Mouse (Mus musculus) hematopoietic stem cell, adult 5-6 weeks (primary cell): Measurements from ENCODE around the gene Mapkap1. TPM values are rescaled to one million over a fixed set of nuclear protein-coding genes. Genes with fewer than 3 reads are reported as not detected.

Source experiments
- ATAC-seq, 2 experiments: fragments of 125-278 bp in 1 of 2; replicated peaks in 1 of 2; 2 replicates each; pipeline ENCODE4 v1.8.0; 2016 to 2017; ENCODE audit warnings: inconsistent platforms in 2 of 2, mild to moderate bottlenecking in 2 of 2, moderate number of reproducible peaks in 2 of 2, low read depth in 1 of 2, moderate TSS enrichment in 1 of 2; ENCODE audit not compliant: low FRiP score in 2 of 2, poor library complexity in 2 of 2, severe bottlenecking in 2 of 2, insufficient read depth in 1 of 2, low TSS enrichment in 1 of 2
- total RNA-seq: library from RNA; stranded (forward); fragments of 172-1452, 232-1000 nt; gene quantifications from 2 replicates; pipeline ENCODE4 v1.2.3, GENCODE M21; 2017

Gene Mapkap1
- total RNA-seq, 1 experiment from 2014 or later: 59.8 TPM

- ATAC-seq: no peak
These were observed 228.9 kb downstream of the Mapkap1 start for GRCm38 (mm10) chr2:34635249-34636165.

- peak; percentile 76 to 81 for ATAC-seq
These were observed 232.5 kb downstream of the Mapkap1 start for GRCm38 (mm10) chr2:34638955-34639650.

DNA sequence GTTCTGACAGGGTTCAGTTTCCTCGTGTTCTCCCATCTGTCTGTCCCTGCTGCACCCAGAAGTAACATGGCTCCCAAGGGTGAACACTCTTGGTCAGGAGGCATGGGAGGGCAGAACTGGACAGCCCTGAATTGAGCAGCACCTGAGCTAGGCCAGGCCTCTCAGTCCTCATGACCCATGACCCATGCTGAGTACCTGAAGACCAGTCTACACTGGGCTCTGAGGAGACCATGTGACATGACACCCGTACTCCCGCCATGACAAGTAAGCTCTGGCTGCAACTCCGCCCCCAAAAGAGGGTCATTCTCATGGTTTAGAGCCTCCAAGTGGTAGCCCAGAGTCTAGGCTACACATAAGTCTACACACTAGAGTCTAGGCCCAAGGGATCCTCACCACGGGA lies 233.2 kb downstream of the Mapkap1 start:
- no peak for ATAC-seq

- ATAC-seq: no peak
These were observed 235.8 kb downstream of the Mapkap1 start for GRCm38 (mm10) chr2:34642351-34642750.

GRCm38 (mm10) chr2:34644571-34645526 lies 238.3 kb downstream of the Mapkap1 start:
- ATAC-seq: peak; percentile 51 to 59; a peak in 3 of 4 replicates

DNA sequence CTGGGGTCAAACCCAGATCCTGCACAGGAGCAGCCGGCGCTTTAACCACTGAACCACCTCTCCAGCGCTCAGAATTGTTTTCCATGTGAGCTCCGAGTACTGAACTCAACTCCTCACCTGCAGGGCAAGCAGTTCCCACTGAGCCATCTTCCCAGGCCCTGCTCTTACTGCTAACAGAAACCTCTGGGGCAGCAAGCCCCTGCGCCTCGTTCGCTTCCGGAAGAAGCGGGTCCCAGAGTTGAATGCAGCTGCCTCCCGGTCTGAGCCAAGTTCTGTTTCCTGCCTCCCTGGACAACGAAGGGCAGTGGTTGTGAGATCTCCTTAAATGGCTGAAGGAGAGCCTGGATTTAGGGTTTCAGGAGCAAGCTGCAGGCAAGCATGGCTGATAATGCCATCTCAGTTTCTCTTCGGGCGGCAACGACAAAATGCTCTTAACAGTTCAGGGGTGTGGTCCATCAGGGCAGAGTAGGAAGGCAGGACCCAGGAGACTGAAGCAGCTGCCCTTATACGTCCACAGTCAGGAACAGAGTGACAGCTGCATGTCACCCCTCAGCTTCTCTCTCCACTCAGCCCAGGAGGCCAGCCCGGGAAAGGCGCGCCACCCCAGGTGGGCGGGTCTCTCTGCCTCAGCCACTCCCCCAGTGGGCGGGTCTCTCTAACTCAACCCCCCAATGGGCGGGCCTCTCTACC lies 239.4 kb downstream of the Mapkap1 start:
- ATAC-seq: peak; percentile 93

- ATAC-seq: no peak
These were observed 239.9 kb downstream of the Mapkap1 start for GRCm38 (mm10) chr2:34646541-34646865.

- ATAC-seq: no peak
These were observed 240.8 kb downstream of the Mapkap1 start for GRCm38 (mm10) chr2:34647410-34647809.

DNA sequence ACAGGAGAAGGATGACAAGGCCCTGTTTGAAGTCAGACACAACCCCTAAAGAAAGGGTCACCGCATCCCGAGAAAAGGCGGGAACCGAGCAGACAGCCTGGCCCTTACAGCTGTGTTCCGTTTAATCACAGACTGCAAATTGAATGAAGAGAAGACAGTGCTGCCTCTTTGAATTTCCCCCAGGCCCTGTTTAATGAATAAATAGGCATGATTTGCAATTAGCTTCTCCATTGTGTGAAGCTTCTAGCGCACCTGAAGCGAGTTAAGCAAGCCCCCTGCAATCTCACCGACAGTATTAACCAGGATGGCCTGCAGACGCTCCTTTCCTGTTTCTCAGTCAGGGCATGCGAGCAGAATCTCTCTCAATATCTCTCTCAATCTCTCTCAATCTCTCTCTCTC lies 261.2 kb downstream of the Mapkap1 start:
- ATAC-seq: no peak

- no peak for ATAC-seq
These were observed 262.0 kb downstream of the Mapkap1 start for GRCm38 (mm10) chr2:34668440-34669191.

- ATAC-seq: no peak
These were observed 262.7 kb downstream of the Mapkap1 start for GRCm38 (mm10) chr2:34669203-34669746.

DNA sequence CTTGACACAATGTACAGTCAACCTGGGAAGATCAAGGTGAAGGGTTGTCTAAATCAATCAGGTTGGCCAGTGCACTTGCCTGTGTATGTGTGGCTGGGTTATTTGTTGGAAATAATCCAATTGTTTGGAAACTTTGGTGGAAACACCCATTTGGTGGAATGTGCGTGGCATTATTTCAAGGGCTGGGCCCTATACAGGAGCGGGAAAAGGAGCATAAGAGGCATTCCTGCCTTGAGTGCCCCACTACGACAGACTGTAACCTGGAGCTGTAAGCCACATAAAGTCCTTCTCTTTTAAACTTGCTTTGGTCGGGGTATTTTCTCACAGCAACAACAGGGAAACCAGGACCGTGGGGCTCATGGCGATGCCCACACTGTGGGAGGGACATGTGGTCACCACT lies 263.9 kb downstream of the Mapkap1 start:
- ATAC-seq: no peak

DNA sequence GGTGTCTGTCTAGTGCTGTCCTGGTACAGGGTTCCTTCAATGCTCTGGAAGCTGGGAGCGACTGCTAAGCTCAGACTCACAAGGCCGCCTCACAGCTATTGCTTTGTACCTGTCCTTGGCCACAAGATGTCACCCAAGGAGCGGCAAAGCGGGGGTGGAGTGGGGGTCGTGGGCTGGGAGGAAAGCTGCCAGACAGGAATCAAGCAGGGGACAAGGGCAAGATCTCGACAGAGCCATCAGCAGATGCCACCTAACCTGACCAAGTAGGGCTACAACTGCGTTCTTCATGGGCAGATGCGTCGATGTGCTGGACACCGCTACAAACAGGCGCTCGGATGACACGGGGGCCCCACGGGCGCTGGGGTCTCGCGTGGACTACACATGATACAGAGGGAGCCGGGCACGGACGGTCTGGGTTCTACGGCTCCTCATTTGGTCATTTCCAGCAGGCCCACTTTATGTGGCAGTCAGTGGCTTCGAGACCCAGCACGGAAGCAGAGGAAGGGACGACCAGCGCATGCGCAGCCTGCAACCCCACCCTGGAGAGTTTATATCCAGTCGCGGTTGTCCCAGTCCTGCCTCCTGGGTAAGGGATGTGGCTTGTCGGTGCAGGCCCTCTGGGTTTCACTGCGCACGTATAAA lies 264.9 kb downstream of the Mapkap1 start:
- peak; percentile 61 to 62 for ATAC-seq

DNA sequence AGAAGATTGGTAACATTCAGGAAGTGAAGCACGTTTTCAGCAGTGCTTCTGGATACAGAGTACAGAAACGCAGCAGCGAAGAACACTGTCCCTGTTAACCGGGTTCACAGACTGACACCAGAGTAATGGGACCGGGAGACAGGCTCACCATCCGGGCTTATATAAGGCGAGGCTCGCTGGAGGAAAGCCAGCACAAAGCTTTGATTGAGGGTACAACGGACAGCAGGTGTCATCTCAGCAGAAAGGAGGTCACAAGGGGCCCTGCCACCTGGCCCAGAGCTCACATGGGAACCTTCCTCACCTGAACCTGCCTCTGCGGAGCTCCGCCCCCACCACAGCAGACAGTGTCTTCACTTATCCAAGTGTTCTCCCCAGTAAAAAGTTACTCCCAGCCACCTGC lies 267.3 kb downstream of the Mapkap1 start:
- no peak for ATAC-seq
